Mouse (Mus musculus): ENCODE measurements at regions not wholly inside any gene's neighbourhood (a gene's known extent, or its start where the extent isn't known, plus 50 kb on each side); places are given as distances from the start of the nearest gene placed in this dataset.

DNA sequence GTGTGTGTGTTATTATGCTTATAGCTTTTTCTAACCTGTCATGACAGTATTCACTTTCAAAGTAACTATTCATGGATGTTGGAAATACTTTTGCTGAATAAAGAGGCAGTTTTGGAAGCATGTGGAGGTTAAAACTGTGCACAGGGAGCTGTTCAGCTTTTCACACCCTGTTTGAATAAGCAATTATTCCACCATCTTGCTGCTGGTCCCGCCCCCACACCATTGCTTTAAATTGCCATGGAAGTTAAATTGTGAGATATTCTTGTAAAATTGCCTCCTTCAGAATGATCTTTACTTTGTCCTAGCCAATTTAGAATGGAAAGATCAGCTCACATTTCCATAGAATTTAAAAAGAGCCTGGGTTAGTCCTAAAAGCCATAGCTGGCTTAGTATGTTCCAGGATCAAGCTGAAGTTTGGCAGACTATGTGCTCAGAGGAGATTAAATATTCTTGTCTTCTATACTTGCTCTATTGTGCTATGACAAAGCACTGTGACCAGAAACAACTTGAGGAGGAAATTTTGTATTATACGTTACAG, 328.4 kb upstream of the Agtr1b start:
- peak; percentile 87 for DNase-seq (ENCODE audit: low read depth, low spot score)

DNA sequence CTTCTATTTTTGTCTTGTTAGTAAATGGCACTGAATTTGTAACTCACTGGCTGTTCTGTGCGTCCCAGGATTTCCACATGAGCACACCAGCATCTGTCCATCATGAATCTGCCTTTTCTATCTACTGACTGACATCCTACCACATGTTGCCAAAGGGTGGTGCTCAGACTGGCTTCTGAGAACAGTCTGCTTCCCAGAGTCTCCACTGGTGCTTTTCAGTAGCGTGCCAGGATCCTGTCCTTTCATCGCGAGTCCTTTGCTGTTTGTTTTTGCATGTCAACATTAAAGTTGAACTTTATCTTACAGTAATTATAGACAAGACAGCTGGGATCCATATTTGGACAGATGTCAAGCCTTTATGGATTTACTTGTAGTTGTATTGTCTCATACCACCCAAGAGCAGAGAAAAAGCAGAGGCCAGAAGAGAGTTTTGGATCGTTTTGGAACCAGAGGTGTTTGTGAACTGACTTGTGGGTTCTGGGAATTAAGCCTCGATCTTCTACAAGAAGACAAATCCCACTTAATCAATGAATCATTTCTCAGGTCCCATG, 314.0 kb upstream of the Agtr1b start:
- DNase-seq (ENCODE audit: low read depth, low spot score) = no peak

DNA sequence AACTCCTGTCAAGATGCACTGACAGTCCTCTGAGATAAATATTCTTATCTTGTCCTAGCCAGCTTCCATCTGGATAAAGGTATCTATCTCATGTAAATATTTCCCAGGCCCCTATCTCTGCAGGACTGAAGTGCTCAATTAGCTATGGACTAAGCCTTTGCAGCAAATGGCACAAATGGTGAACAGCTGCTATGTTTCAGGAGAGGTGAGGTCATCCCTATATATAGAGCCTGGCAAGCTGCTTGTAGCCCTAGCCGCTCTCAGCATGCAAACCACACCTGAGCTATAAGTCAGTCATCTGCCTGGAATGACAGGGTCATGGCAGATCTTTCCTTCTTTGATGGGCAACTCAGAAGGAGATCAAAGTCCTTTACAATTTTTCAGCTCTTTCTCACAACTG, 294.9 kb upstream of the Agtr1b start:
- DNase-seq (ENCODE audit: low read depth, low spot score) = peak; percentile 97

DNA sequence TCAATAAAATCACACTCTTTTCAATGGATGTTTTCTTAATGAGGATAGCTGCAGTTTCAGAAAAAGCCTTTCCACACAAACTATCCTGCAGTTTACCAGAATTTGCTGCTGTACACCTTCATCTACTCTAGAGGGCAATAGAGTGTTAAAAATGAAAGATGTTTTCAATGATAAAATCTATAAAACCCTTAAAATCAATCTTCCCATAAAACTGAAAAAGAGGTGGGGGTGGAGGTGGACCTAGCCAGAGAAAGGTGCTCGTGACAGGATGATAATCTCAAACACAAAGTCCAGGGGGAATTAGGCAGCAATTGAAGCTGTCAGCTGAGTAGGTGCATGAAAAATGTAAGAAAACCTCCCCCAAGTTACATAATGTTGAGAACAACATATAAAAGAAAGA, 288.4 kb upstream of the Agtr1b start:
- DNase-seq (ENCODE audit: low read depth, low spot score) = peak; percentile 57
